ENCODE assay signal across 33 mouse cellular contexts in genomic region chr1:74941651-74942360, GRCm38 (mm10). TPM values are rescaled to one million over a fixed set of nuclear protein-coding genes. Genes with fewer than 3 reads are reported as not detected.
A peak's percentile ranks its signal among the peaks of the same experiment; 100 is the strongest.
DNase-seq lines count a peak whose midpoint lies in the region; ATAC-seq and TF ChIP-seq lines count a peak whose summit lies in the region.
"Had no signal": no experiment of that assay in that cellular context is flagged by ENCODE, and none has a peak within 500 bp of the region (broad histone marks: within the 10 kb centered on the region; RNA-seq: fewer than 3 reads in every experiment).

No protein-coding gene starts in this region.

- 36% methylated on average over 12 of the region's 12 CpGs for WGBS in lung, embryonic 16.5 days
- WGBS in intestine, embryonic 14.5 days: 47% methylated on average over 12 of the region's 12 CpGs
- WGBS in intestine, postnatal 0 days: 23% methylated on average over 12 of the region's 12 CpGs
- 43% methylated on average over 12 of the region's 12 CpGs for WGBS in stomach, embryonic 15.5 days

- H3K4me1 ChIP-seq in lung, embryonic 16.5 days (replicated peaks; ENCODE audit: control insufficient read depth, insufficient read depth, low read length): no peaks in the 10 kb centered on the region
- H3K4me1 ChIP-seq in intestine, embryonic 14.5 days (replicated peaks; ENCODE audit: control insufficient read depth, insufficient read depth, low read length): no peaks in the 10 kb centered on the region
- H3K4me1 ChIP-seq in intestine, postnatal 0 days (replicated peaks; ENCODE audit: control insufficient read depth, insufficient read depth, low read length): no peaks in the 10 kb centered on the region
- H3K4me1 ChIP-seq in stomach, embryonic 15.5 days: no peaks in the 10 kb centered on the region
- H3K4me1 ChIP-seq: embryonic facial prominence, embryonic 10.5 days; embryonic facial prominence, embryonic 13.5 days; forebrain, embryonic 12.5 days; heart, embryonic 10.5 days; heart, embryonic 13.5 days; hindbrain, embryonic 15.5 days had no signal

- H3K4me2 ChIP-seq in lung, embryonic 16.5 days (ENCODE audit: low read depth, low read length): no peak overlapping the region
- no peak overlapping the region for H3K4me2 ChIP-seq in intestine, embryonic 14.5 days (ENCODE audit: low read length)
- H3K4me2 ChIP-seq in intestine, postnatal 0 days (replicated peaks; ENCODE audit: low read depth): no peak overlapping the region
- no peak overlapping the region for H3K4me2 ChIP-seq in stomach, embryonic 15.5 days
- H3K4me2 ChIP-seq: embryonic facial prominence, embryonic 13.5 days; forebrain, embryonic 12.5 days; heart, embryonic 13.5 days; hindbrain, embryonic 15.5 days had no signal

- no peak overlapping the region for H3K4me3 ChIP-seq in lung, embryonic 16.5 days (ENCODE audit: low read length)
- H3K4me3 ChIP-seq in intestine, embryonic 14.5 days (ENCODE audit: low read depth, low read length): no peak overlapping the region
- no peak overlapping the region for H3K4me3 ChIP-seq in intestine, postnatal 0 days (ENCODE audit: low read depth, low read length)
- H3K4me3 ChIP-seq in stomach, embryonic 15.5 days (replicated peaks): no peak overlapping the region
- H3K4me3 ChIP-seq: embryonic facial prominence, embryonic 10.5 days; embryonic facial prominence, embryonic 13.5 days; erythroblast, embryonic 14.5 days; forebrain, embryonic 12.5 days; heart, adult 2 months; heart, embryonic 10.5 days; heart, embryonic 13.5 days; hindbrain, embryonic 15.5 days had no signal

- no peaks in the 10 kb centered on the region for H3K36me3 ChIP-seq in lung, embryonic 16.5 days (ENCODE audit: control insufficient read depth, insufficient read depth, low read length)
- no peaks in the 10 kb centered on the region for H3K36me3 ChIP-seq in intestine, embryonic 14.5 days (ENCODE audit: control insufficient read depth, insufficient read depth, low read length)
- H3K36me3 ChIP-seq in intestine, postnatal 0 days (ENCODE audit: control insufficient read depth, insufficient read depth): peaks cover 15% of the 10 kb centered on the region; the same call in 1 of the 2 replicates
- no peaks in the 10 kb centered on the region for H3K36me3 ChIP-seq in stomach, embryonic 15.5 days
- H3K36me3 ChIP-seq: embryonic facial prominence, embryonic 10.5 days; embryonic facial prominence, embryonic 13.5 days; forebrain, embryonic 12.5 days; heart, embryonic 10.5 days; heart, embryonic 13.5 days; hindbrain, embryonic 15.5 days had no signal

- no peak for TF ChIP-seq CTCF in intestine, postnatal 0 days (IDR thresholded peaks at IDR 0.05; ENCODE audit: low read depth)

- DNase-seq in lung, postnatal 25 days (ENCODE audit: low spot score): no peak
- DNase-seq in intestine, embryonic 14.5 days (ENCODE audit: low spot score): no peak
- DNase-seq in left cerebral cortex, postnatal 36 days (ENCODE audit: low spot score in 2 of 2): no peak
- DNase-seq in ovary, postnatal 14 days (ENCODE audit: low spot score): no peak
- DNase-seq in lung, adult 18-20 months: no peak
- DNase-seq: adrenal gland, adult 8-10 months; adrenal gland, postnatal 36 days; cerebellum, adult 18-20 months; cerebellum, postnatal 10 days; cerebellum, postnatal 36 days; embryo, embryonic 11 days; gastrocnemius, postnatal 10 days; gastrocnemius, postnatal 36 days; heart, adult 2 months; heart, postnatal 14 days; heart, postnatal 4 days had no signal

- H3K9ac ChIP-seq in lung, embryonic 16.5 days (ENCODE audit: low read length): no peak overlapping the region
- no peak overlapping the region for H3K9ac ChIP-seq in intestine, embryonic 14.5 days (ENCODE audit: low read length)
- H3K9ac ChIP-seq in intestine, postnatal 0 days (ENCODE audit: low read depth, low read length): no peak overlapping the region
- no peak overlapping the region for H3K9ac ChIP-seq in stomach, embryonic 15.5 days
- H3K9ac ChIP-seq: embryonic facial prominence, embryonic 13.5 days; forebrain, embryonic 12.5 days; heart, embryonic 13.5 days; hindbrain, embryonic 15.5 days had no signal

- no peaks in the 10 kb centered on the region for H3K9me3 ChIP-seq in lung, embryonic 16.5 days (ENCODE audit: control insufficient read depth, low read length)
- H3K9me3 ChIP-seq in intestine, embryonic 14.5 days (ENCODE audit: control insufficient read depth, low read length): no peaks in the 10 kb centered on the region
- H3K9me3 ChIP-seq in intestine, postnatal 0 days (ENCODE audit: control insufficient read depth): no peaks in the 10 kb centered on the region
- H3K9me3 ChIP-seq in stomach, embryonic 15.5 days: no peaks in the 10 kb centered on the region
- H3K9me3 ChIP-seq: embryonic facial prominence, embryonic 10.5 days; embryonic facial prominence, embryonic 13.5 days; forebrain, embryonic 12.5 days; heart, embryonic 10.5 days; heart, embryonic 13.5 days; hindbrain, embryonic 15.5 days had no signal

- intact Hi-C loops in left cerebral cortex, postnatal 36 days (cut with DNase I): no loop called here

- ATAC-seq in lung, embryonic 16.5 days (ENCODE audit: low read depth): 0 out of 2 replicates have a peak, but pooled peaks have one; percentile 26
- ATAC-seq in intestine, embryonic 14.5 days (replicated peaks; ENCODE audit: low FRiP score, low TSS enrichment, low read depth): peak; percentile 81
- ATAC-seq in intestine, postnatal 0 days: peak; percentile 89
- ATAC-seq in stomach, embryonic 15.5 days (ENCODE audit: insufficient read depth, low FRiP score, low read depth): peak; percentile 89
- ATAC-seq: activated CD4-positive, CD25-positive, alpha-beta regulatory T cell, adult 4 months; forebrain, embryonic 16.5 days had no signal

- H3K27me3 ChIP-seq in lung, embryonic 16.5 days (ENCODE audit: control insufficient read depth, insufficient read depth, low read depth, low read length): peaks cover 7% of the 10 kb centered on the region; the same call in 1 of the 2 replicates
- peaks cover 11% of the 10 kb centered on the region for H3K27me3 ChIP-seq in intestine, embryonic 14.5 days (replicated peaks; ENCODE audit: control insufficient read depth, insufficient read depth, low read length)
- no peaks in the 10 kb centered on the region for H3K27me3 ChIP-seq in intestine, postnatal 0 days (replicated peaks; ENCODE audit: control insufficient read depth, insufficient read depth, low read length)
- peaks cover 12% of the 10 kb centered on the region; the same call in 1 of the 2 replicates for H3K27me3 ChIP-seq in stomach, embryonic 15.5 days (replicated peaks)

- H3K27ac ChIP-seq in lung, embryonic 16.5 days (ENCODE audit: low read length): no peak overlapping the region
- peak overlapping the region; percentile 62 for H3K27ac ChIP-seq in intestine, embryonic 14.5 days (ENCODE audit: low read depth)
- peak overlapping the region; percentile 68 for H3K27ac ChIP-seq in intestine, postnatal 0 days (ENCODE audit: low read depth, low read length)
- peak overlapping the region; percentile 16; the same call in 1 of the 2 replicates for H3K27ac ChIP-seq in stomach, embryonic 15.5 days
- H3K27ac ChIP-seq: embryonic facial prominence, embryonic 10.5 days; embryonic facial prominence, embryonic 13.5 days; forebrain, embryonic 12.5 days; heart, adult 2 months; heart, embryonic 10.5 days; heart, embryonic 13.5 days; hindbrain, embryonic 15.5 days had no signal

RNA-seq across cellular contexts. Expression of gene Cfap65, which starts 6.4 kb away (rescaled TPM):
- polyA plus RNA-seq in lung, embryonic 16.5 days (2015; fragmentation: Nextera tagmentation; extraction: Ambion mirVana): 2.7 and 2.9 TPM in 2 replicates
- 0.15 and 0.27 TPM in 2 replicates for polyA plus RNA-seq in intestine, embryonic 14.5 days (2014; fragmentation: Nextera tagmentation; extraction: Ambion mirVana)
- polyA plus RNA-seq in intestine, postnatal 0 days (2015; fragmentation: Nextera tagmentation; extraction: Ambion mirVana): 0.03 and 0.04 TPM in 2 replicates
- polyA plus RNA-seq in stomach, embryonic 15.5 days (2015; fragmentation: Nextera tagmentation; extraction: Ambion mirVana): 0.06 TPM in 1 of 2 replicates, not detected in the other
- total RNA-seq in left cerebral cortex, postnatal 36 days (2021): 1 to 10 TPM; 1.7 to 2.6 TPM
- total RNA-seq: adrenal gland, postnatal 36 days; ES-E14; gastrocnemius, adult 18-20 months; gastrocnemius, postnatal 10 days; gastrocnemius, postnatal 36 days; granulocyte monocyte progenitor cell, adult 5-6 weeks; heart, adult 2 months; heart, postnatal 4 days had no signal
- polyA plus RNA-seq: embryonic facial prominence, embryonic 10.5 days; embryonic facial prominence, embryonic 13.5 days; erythroblast, embryonic 14.5 days; heart, embryonic 10.5 days; heart, embryonic 13.5 days had no signal

RNA-seq across cellular contexts. Expression of gene Ihh, which starts 9.7 kb away (rescaled TPM):
- 0.18 and 0.21 TPM in 2 replicates for polyA plus RNA-seq in lung, embryonic 16.5 days (2015; fragmentation: Nextera tagmentation; extraction: Ambion mirVana)
- polyA plus RNA-seq in intestine, embryonic 14.5 days (2014; fragmentation: Nextera tagmentation; extraction: Ambion mirVana): 28.8 and 33.7 TPM in 2 replicates
- 24.9 and 25.3 TPM in 2 replicates for polyA plus RNA-seq in intestine, postnatal 0 days (2015; fragmentation: Nextera tagmentation; extraction: Ambion mirVana)
- polyA plus RNA-seq in stomach, embryonic 15.5 days (2015; fragmentation: Nextera tagmentation; extraction: Ambion mirVana): 24.3 and 31.0 TPM in 2 replicates
- total RNA-seq in left cerebral cortex, postnatal 36 days (2021): under 1 TPM; 0.37 to 0.48 TPM
- total RNA-seq: adrenal gland, postnatal 36 days; granulocyte monocyte progenitor cell, adult 5-6 weeks had no signal
- polyA plus RNA-seq: activated CD4-positive, CD25-positive, alpha-beta regulatory T cell, adult 4 months; embryonic facial prominence, embryonic 10.5 days had no signal

RNA-seq across cellular contexts. Expression of gene Cryba2, which starts 48.9 kb away (rescaled TPM):
- polyA plus RNA-seq in lung, embryonic 16.5 days (2015; fragmentation: Nextera tagmentation; extraction: Ambion mirVana): not detected in 2 replicates
- 2.5 TPM in 1 of 2 replicates, not detected in the other for polyA plus RNA-seq in intestine, embryonic 14.5 days (2014; fragmentation: Nextera tagmentation; extraction: Ambion mirVana)
- polyA plus RNA-seq in intestine, postnatal 0 days (2015; fragmentation: Nextera tagmentation; extraction: Ambion mirVana): 0.71 and 1.2 TPM in 2 replicates
- 2.2 and 3.9 TPM in 2 replicates for polyA plus RNA-seq in stomach, embryonic 15.5 days (2015; fragmentation: Nextera tagmentation; extraction: Ambion mirVana)
- 1 to 10 TPM in 1 of 2 experiments, not detected in 1; 1.2 TPM for total RNA-seq in left cerebral cortex, postnatal 36 days (2021)
- total RNA-seq: ES-E14; gastrocnemius, adult 18-20 months; gastrocnemius, postnatal 10 days; gastrocnemius, postnatal 36 days; granulocyte monocyte progenitor cell, adult 5-6 weeks; heart, adult 2 months; heart, postnatal 14 days; heart, postnatal 4 days had no signal
- polyA plus RNA-seq: activated CD4-positive, CD25-positive, alpha-beta regulatory T cell, adult 4 months; embryonic facial prominence, embryonic 10.5 days; embryonic facial prominence, embryonic 13.5 days; erythroblast, embryonic 14.5 days; forebrain, embryonic 12.5 days; forebrain, embryonic 16.5 days; heart, embryonic 10.5 days; heart, embryonic 13.5 days; heart, embryonic 16.5 days had no signal

RNA-seq across cellular contexts. Expression of gene Fev, which starts 56.6 kb away (rescaled TPM):
- not detected in 2 replicates for polyA plus RNA-seq in lung, embryonic 16.5 days (2015; fragmentation: Nextera tagmentation; extraction: Ambion mirVana)
- polyA plus RNA-seq in intestine, embryonic 14.5 days (2014; fragmentation: Nextera tagmentation; extraction: Ambion mirVana): 0.55 and 1.4 TPM in 2 replicates
- polyA plus RNA-seq in intestine, postnatal 0 days (2015; fragmentation: Nextera tagmentation; extraction: Ambion mirVana): 0.59 and 1.3 TPM in 2 replicates
- 1.6 TPM in 2 replicates for polyA plus RNA-seq in stomach, embryonic 15.5 days (2015; fragmentation: Nextera tagmentation; extraction: Ambion mirVana)
- total RNA-seq in left cerebral cortex, postnatal 36 days (2021): not detected
- total RNA-seq: ES-E14; gastrocnemius, adult 18-20 months; gastrocnemius, postnatal 10 days; gastrocnemius, postnatal 36 days; granulocyte monocyte progenitor cell, adult 5-6 weeks; heart, adult 2 months; heart, postnatal 14 days; heart, postnatal 4 days had no signal
- polyA plus RNA-seq: activated CD4-positive, CD25-positive, alpha-beta regulatory T cell, adult 4 months; cortical plate, adult 2 months; embryonic facial prominence, embryonic 10.5 days; embryonic facial prominence, embryonic 13.5 days; erythroblast, embryonic 14.5 days; forebrain, embryonic 12.5 days; forebrain, embryonic 16.5 days had no signal

Comparison
In these comparisons a context has a peak if more than half of its experiments do, and no peak if none do; other contexts are left out.
1. ATAC-seq: peak in every context shown above with its lines; median percentile 89 in intestine, postnatal 0 days; 89 in stomach, embryonic 15.5 days; 81 in intestine, embryonic 14.5 days; 26 in lung, embryonic 16.5 days.
2. RNA of gene Ihh, which starts 9.7 kb away (polyA plus RNA-seq): 28.8 to 33.7 TPM in intestine, embryonic 14.5 days, 24.9 to 25.3 TPM in intestine, postnatal 0 days and 24.3 to 31.0 TPM in stomach, embryonic 15.5 days; 0.18 to 0.21 TPM in lung, embryonic 16.5 days; every median in the first group is over 10 times any median in the second.